Comparison of ENCODE assay signal across 26 mouse cellular contexts in the genomic region with DNA sequence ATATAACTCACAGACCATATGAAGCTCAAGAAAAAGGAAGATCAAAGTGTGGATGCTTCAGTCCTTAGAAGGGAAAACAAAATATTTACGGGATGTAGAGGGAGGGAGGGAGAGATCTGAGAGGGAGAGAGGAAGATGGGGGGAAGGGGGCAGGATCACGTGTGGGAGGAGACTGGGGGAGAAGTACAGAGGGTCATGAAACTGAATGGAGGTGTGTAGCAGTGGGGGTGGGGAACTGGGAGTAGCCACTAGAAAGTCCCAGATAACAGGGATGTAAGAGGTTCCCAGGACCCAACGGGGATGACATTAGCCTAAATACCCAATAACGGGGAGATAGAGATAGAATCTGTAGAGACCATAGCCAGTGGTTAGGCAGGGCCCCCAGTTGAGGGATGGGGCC.
"Had no signal": no experiment of that assay in that cellular context is flagged by ENCODE, and none has a peak within 500 bp of the region (broad histone marks: within the 10 kb centered on the region; RNA-seq: fewer than 3 reads in every experiment).

No protein-coding gene starts in this region.

- H3K27me3 ChIP-seq: heart, embryonic 13.5 days; heart, embryonic 15.5 days; hindbrain, embryonic 13.5 days; hindbrain, embryonic 15.5 days; kidney, embryonic 15.5 days; limb, embryonic 13.5 days; limb, embryonic 15.5 days had no signal

- H3K27ac ChIP-seq: heart, adult 2 months; heart, embryonic 13.5 days; heart, embryonic 15.5 days; hindbrain, embryonic 13.5 days; hindbrain, embryonic 15.5 days; hindbrain, postnatal 0 days; kidney, embryonic 15.5 days; kidney, postnatal 0 days; limb, embryonic 13.5 days; limb, embryonic 15.5 days; liver, embryonic 12.5 days had no signal

- H3K4me3 ChIP-seq: heart, adult 2 months; heart, embryonic 13.5 days; heart, embryonic 15.5 days; hindbrain, embryonic 13.5 days; hindbrain, embryonic 15.5 days; kidney, embryonic 15.5 days; limb, embryonic 13.5 days; limb, embryonic 15.5 days; liver, embryonic 12.5 days had no signal

- H3K9ac ChIP-seq: heart, embryonic 13.5 days; heart, embryonic 15.5 days; hindbrain, embryonic 13.5 days; hindbrain, embryonic 15.5 days; kidney, embryonic 15.5 days; limb, embryonic 13.5 days; limb, embryonic 15.5 days; liver, embryonic 12.5 days had no signal

- H3K9me3 ChIP-seq: heart, embryonic 13.5 days; heart, embryonic 15.5 days; hindbrain, embryonic 13.5 days; hindbrain, embryonic 15.5 days; kidney, embryonic 15.5 days; limb, embryonic 13.5 days; limb, embryonic 15.5 days; liver, embryonic 12.5 days had no signal

- H3K4me1 ChIP-seq: hindbrain, embryonic 13.5 days; hindbrain, embryonic 15.5 days; kidney, embryonic 15.5 days had no signal

- DNase-seq: gastrocnemius, postnatal 14 days; gastrocnemius, postnatal 36 days; heart, adult 11 months; heart, adult 2 months; heart, postnatal 14 days; heart, postnatal 36 days; kidney, adult 11 months; kidney, adult 2 months; kidney, adult 9 months; kidney, postnatal 14 days; kidney, postnatal 36 days; layer of hippocampus, adult 9-11 months; layer of hippocampus, postnatal 36 days; left cerebral cortex, postnatal 4 days had no signal

- ATAC-seq: hindbrain, postnatal 0 days; intestine, embryonic 16.5 days; liver, embryonic 12.5 days had no signal

- H3K36me3 ChIP-seq: heart, embryonic 13.5 days; heart, embryonic 15.5 days; hindbrain, embryonic 13.5 days; hindbrain, embryonic 15.5 days; kidney, embryonic 15.5 days; limb, embryonic 13.5 days; limb, embryonic 15.5 days; liver, embryonic 12.5 days had no signal

- H3K4me2 ChIP-seq: heart, embryonic 11.5 days; heart, embryonic 13.5 days; heart, embryonic 15.5 days; hindbrain, embryonic 13.5 days; hindbrain, embryonic 15.5 days; kidney, embryonic 15.5 days; limb, embryonic 13.5 days; limb, embryonic 15.5 days; liver, embryonic 12.5 days had no signal
